Mouse (Mus musculus) inflammation-experienced regulatory T-cells, adult 6 months (primary cell): ENCODE measurements around the gene Drd4. TPM values are rescaled to one million over a fixed set of nuclear protein-coding genes. Genes with fewer than 3 reads are reported as not detected.
"Not testable (repeated sequence)": the region's sequence is repeated elsewhere in the genome, so short reads cannot be mapped to it uniquely, and the experiment has no call there.

Source experiments
- ATAC-seq: one replicate; pipeline ENCODE4 v1.8.0; 2017
- polyA plus RNA-seq, 3 experiments: library from polyadenylated mRNA; unstranded; fragments of 100-300 nt; shearing (Covaris generic); gene quantifications; one replicate each; pipeline ENCODE4 v1.2.1; 2017

Drd4 gene
- not detected for polyA plus RNA-seq

GRCm38 (mm10) chr7:141291921-141292582 is at the start of gene Drd4:
Drd4 (plus strand) TSS chr7:141292006.
- ATAC-seq, result no peak

DNA sequence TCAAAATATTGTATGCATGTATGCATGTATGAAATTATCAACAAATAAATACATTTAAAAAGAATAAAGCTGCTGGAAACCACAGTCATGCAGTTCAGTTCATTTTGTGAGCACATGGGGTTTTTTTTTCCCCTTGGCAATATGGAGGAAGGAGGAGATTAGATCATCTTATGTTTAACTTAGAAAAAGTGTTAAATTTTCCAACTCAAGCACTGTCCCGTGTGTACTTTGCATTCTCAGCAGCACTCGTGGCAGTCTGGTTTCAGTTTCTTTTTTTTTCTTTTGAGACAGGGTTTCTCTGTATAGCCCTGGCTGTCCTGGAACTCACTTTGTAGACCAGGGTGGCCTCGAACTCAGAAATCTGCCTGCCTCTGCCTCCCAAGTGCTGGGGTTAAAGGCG is 41.3 kb upstream of the Drd4 start:
- ATAC-seq, result not testable (repeated sequence)

GRCm38 (mm10) chr7:141256159-141256558 is 35.6 kb upstream of the Drd4 start:
- ATAC-seq, result no peak

- no peak for ATAC-seq
Measured at GRCm38 (mm10) chr7:141261480-141261879, 30.3 kb upstream of the Drd4 start.

- no peak for ATAC-seq
Measured at GRCm38 (mm10) chr7:141263640-141264039, 28.2 kb upstream of the Drd4 start.

GRCm38 (mm10) chr7:141264041-141264700 is 27.6 kb upstream of the Drd4 start:
- ATAC-seq, result no peak

DNA sequence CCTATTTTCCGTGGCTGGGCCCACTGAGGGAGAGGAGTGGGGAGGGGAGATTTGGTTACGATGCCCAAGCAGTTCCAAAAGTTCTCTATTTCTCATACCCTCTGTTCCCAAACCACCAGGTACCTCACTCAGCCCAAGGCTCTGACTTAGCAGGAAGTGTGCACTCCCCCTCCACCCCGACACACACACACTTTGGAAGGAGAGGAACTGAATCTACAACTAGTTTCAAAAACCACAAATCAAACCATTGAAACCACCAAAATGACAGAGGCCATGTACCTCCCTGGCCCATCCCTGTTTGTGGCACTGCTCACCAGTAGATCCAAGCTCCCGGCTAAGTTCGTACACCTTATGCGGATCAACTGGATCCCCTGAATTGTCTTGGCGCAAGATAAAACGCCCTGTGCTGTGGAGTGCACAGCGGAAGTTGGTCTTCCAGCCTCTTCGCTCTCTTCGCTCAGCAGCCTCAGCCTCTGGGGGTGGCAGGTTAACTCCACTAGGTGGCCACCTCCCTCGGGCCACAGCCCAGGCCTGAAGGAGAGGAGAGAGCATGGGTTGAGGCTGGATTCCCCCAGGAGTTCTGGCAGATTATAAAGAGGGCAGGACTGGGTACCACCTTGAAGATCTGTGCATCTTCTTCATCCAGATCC is 26.9 kb upstream of the Drd4 start:
- ATAC-seq, result peak; percentile 51

GRCm38 (mm10) chr7:141265411-141265738 is 26.4 kb upstream of the Drd4 start:
- peak; percentile 19 for ATAC-seq

DNA sequence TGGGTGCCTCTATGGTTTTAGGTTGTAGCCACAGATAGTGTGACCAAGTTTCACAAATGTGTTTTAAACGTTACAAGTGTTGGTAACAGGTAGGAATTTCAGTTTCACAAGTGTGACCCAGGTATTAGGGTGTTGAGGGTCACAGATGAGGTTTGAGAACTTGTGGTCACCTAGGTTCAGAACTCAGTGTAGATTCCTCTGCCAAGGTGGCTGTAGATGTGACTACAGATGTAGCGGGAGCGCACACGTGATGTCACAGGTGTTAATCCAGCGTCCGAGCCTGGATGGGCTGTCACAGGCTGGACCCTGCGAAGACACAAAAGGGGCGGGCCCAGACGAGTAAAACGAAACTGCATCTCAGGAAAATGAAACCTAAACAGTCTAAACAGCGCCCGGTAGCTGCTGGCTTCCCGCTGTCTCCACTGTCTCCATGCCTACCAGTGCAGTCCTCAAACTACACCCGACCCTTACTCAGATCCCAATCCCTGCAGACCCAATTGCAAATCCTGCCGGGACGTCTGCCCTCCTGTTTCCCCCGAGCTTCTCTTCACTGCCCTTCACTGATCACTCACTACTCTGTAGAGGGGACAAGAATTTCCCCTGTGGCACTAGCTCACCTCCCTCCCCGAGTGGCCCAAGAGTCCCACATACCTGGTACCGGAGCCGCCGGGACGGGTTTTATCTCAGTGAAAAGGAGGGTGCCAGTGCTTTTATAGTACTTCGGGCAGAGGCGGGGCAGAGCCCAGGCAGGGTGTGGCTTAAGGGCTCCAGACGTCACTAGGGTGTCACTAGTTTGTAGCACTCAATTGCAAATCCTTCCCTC is 25.9 kb upstream of the Drd4 start, which contains the start of gene Irf7:
TSS of gene Irf7 (minus strand) at position 743 of the 823 bp plus-strand sequence.
- peak; percentile 83 for ATAC-seq

DNA sequence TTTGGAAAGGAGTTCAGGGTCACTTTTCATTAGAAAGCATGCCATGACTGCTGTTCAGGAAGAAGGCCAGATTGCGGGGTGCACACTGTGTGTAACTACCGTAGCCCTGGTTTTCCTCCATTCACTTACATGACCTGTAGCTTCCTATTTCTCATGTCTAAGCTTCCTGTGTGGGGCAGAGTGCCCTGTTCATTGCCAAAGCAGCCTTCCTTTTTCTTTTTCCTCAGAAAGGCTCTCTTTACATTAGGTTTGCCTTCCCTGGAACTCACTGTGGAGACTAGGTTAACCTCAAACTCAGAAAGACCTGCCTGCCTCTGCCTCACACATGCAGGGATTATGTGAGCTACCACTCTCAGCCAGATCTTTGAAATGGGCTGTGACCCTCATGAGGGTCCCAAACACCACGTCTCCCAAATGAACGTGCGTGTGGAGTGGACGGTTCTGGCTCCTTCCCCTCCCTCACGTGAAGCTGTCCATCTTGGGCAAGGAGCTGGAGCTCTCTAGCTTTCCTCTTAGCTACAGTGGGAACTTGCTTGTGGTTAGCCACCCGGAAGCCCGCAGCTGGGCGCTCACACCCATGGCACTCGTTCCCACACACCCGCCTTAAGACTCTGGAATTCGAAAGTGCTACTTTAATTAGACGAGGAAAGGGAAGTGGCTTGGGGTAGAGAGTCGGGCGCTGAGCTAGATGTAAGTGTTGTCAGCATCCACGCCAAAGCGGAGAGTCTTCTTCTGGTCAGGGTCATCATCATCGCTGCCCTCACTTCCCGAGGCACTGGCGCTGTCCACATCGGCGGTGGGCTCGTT is 23.1 kb upstream of the Drd4 start:
- ATAC-seq, result peak; percentile 10

GRCm38 (mm10) chr7:141269273-141269545 is 22.6 kb upstream of the Drd4 start:
- no peak for ATAC-seq

DNA sequence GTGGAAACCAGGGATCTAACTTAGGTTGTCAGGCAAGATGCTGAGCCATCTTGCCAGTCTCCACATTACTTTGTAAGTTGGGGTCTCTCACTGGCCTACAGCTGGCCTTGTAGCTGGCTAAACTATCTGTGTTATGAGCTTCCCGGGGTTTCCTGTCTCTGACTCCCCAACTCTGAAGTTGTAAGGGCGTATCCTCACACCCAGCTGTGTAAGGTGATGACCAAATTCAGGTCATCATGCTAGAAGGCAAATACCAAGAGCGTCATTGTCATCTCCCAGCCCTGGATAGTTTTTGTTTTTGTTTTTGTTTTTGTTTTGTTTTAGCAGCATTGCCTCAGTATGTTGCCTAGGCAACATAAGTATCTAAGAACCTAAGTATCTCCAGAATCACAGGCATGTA is 21.2 kb upstream of the Drd4 start:
- ATAC-seq, result no peak

GRCm38 (mm10) chr7:141275356-141275755 is 16.4 kb upstream of the Drd4 start:
- no peak for ATAC-seq

- ATAC-seq, result no peak
Measured at GRCm38 (mm10) chr7:141276546-141276945, 15.3 kb upstream of the Drd4 start, which contains the start of gene Cdhr5. Cdhr5 (minus strand) TSS chr7:141276786.

DNA sequence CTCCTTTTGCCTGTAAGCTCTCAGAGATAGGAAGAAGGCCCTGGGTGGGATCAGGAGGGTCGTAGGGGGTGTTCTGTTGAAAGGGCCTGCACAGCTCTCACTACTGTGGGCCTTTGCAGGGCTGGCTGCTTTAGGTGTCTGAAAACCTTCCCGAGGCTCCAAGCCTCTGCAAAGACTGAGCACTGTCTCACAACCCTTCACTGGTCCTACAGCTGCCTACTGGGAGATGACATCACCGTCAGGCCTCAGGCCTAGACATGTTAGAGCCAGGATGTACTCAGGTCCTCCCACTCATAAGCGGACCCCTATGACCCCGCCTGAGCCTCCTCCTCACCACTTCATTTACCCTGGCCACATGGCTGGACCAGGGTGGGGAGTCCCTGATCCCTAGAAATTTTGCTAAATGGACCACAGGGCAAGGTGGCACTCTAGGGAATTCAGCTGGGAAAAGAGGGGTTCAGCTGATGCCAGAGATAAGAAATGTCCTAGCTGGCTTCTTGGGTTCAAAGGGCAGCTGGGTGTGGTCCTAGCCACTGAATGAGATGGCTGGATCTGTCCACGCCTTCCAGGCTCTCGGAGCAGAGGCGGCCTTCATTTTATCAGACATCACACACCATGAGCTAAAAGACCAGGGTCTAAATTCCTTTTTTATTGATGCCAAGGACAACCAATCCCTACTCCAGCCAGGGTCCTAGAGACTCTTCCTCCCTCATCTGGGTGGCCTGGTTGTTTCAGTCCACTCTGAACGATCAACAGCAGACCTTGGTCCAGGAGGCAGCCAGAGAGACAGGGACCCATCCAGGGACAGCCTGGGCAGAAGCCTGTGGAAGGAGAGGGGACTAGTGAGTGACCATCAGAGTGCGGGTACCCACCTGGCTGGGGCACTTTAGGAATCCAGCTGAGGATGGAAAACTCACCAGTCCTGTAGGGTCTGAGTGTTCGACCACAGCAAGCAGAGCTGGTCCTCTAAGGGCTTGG is 13.8 kb upstream of the Drd4 start:
- ATAC-seq, result no peak

DNA sequence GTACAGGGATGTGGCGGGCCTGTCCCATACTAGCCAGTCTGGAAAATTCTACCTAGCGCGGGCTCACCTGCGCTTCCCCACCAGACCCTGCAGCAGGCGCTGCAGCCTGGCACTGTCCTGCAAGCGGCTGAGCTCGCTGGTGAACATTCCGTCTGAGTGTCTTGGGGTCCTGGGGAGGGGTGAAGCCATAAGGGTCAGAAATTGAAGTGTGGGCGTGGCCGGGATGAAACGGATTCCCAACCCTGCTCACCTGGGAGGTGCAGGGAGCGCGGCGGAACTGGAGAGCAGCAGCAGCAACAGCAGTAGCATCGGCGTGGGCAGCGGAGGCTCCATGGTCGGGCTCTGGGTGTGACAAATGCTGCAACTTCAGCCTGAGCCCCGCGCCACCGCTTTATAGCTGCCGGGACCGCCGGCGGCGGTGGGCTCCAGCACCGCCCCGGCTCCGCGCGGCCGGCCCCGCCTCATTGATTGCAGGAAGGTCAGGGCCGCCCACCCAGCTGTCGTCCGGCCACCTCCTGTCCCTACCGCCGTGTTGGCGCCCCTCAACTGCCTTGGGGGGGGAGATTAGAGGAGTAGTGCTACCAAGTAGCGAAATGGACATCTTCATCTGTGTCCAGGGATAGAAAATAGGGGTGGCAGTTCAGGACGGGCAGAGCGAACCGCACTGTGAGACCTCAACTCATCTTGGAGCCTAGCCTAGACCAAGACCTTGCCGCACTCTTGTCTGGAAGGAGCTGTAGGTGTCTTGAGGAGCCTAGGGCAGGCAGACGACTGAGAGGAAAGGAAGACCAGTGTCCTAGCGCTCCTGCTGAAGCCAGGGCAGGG is 12.8 kb upstream of the Drd4 start, which contains the start of gene Sct:
TSS of gene Sct (minus strand) at position 368 of the 825 bp plus-strand sequence.
- no peak for ATAC-seq

- ATAC-seq, result no peak
Measured at GRCm38 (mm10) chr7:141281442-141281841, 10.4 kb upstream of the Drd4 start.

GRCm38 (mm10) chr7:141282756-141283155 is 9.1 kb upstream of the Drd4 start:
- ATAC-seq, result no peak

GRCm38 (mm10) chr7:141288042-141288441 is 3.8 kb upstream of the Drd4 start:
- ATAC-seq, result no peak
